ENCODE assay signal across 8 mouse cellular contexts in genomic region chr4:129376961-129377545, GRCm38 (mm10). TPM values are rescaled to one million over a fixed set of nuclear protein-coding genes. Genes with fewer than 3 reads are reported as not detected.
DNase-seq lines count a peak whose midpoint lies in the region; ATAC-seq lines count a peak whose summit lies in the region.

No protein-coding gene starts in this region.

- no peaks in the 10 kb centered on the region for H3K9me3 ChIP-seq in forebrain, embryonic 14.5 days (replicated peaks; ENCODE audit: control insufficient read depth, low read length)
- H3K9me3 ChIP-seq in hindbrain, embryonic 10.5 days = no peaks in the 10 kb centered on the region

- H3K4me3 ChIP-seq in forebrain, embryonic 14.5 days (ENCODE audit: low read depth, low read length) = peak overlapping the region; percentile 78
- H3K4me3 ChIP-seq in hindbrain, embryonic 10.5 days = peak overlapping the region; percentile 72

- peak overlapping the region; percentile 89 for H3K9ac ChIP-seq in forebrain, embryonic 14.5 days (ENCODE audit: low read length)

- no peaks in the 10 kb centered on the region for H3K27me3 ChIP-seq in forebrain, embryonic 14.5 days (replicated peaks; ENCODE audit: control insufficient read depth, insufficient read depth, low read length)
- peaks cover 56% of the 10 kb centered on the region for H3K27me3 ChIP-seq in hindbrain, embryonic 10.5 days (ENCODE audit: insufficient read depth, poor library complexity, severe bottlenecking)

- 0 out of 2 replicates have a peak, but pooled peaks cover 2% of the 10 kb centered on the region for H3K4me1 ChIP-seq in forebrain, embryonic 14.5 days (ENCODE audit: control insufficient read depth, insufficient read depth, low read length)
- peaks cover 16% of the 10 kb centered on the region for H3K4me1 ChIP-seq in hindbrain, embryonic 10.5 days (replicated peaks)

- peak overlapping the region; percentile 68 for H3K4me2 ChIP-seq in forebrain, embryonic 14.5 days (ENCODE audit: low read length)

- H3K36me3 ChIP-seq in forebrain, embryonic 14.5 days (ENCODE audit: control insufficient read depth, insufficient read depth, low read length) = no peaks in the 10 kb centered on the region
- no peaks in the 10 kb centered on the region for H3K36me3 ChIP-seq in hindbrain, embryonic 10.5 days

- peak; percentile 80 for ATAC-seq in forebrain, embryonic 14.5 days

- peak overlapping the region; percentile 92 for H3K27ac ChIP-seq in forebrain, embryonic 14.5 days (ENCODE audit: low read depth, low read length)
- peak overlapping the region; percentile 91 for H3K27ac ChIP-seq in hindbrain, embryonic 10.5 days

- DNase-seq in MEL-GATA-1-ER (ENCODE audit: extremely low read depth, low read depth) (peak; percentile 26), adipocyte (ENCODE audit: low spot score) (no peak)
- peak; percentile 46 for DNase-seq in cerebellum, adult 11 months
- peak; percentile 64 for DNase-seq in forebrain, embryonic 14.5 days (ENCODE audit: low spot score)
- DNase-seq in hindbrain, embryonic 10.5 days (ENCODE audit: low spot score) = peak; percentile 61
- peak; percentile 30 to 43 for DNase-seq in layer of hippocampus, postnatal 14 days (ENCODE audit: low spot score in 2 of 2)
- DNase-seq in lung, postnatal 14 days = peak; percentile 52
- peak; percentile 25 to 40 for DNase-seq in right cerebral cortex, adult 2 months (ENCODE audit: low spot score in 2 of 2)

- WGBS in forebrain, embryonic 14.5 days = under 1% methylated on average over 57 of the region's 68 CpGs
- under 1% methylated on average over 68 of the region's 68 CpGs for WGBS in hindbrain, embryonic 10.5 days

RNA-seq across cellular contexts. Expression of gene Zbtb8a, which starts 0.9 kb away (rescaled TPM):
- polyA plus RNA-seq in forebrain, embryonic 14.5 days (2014; fragmentation: Nextera tagmentation; extraction: Ambion mirVana) = 5.8 and 6.6 TPM in 2 replicates
- polyA plus RNA-seq in hindbrain, embryonic 10.5 days (2016; fragmentation: Nextera tagmentation; extraction: Ambion mirVana) = 7.7 and 11.8 TPM in 2 replicates
- 1 to 10 TPM; 6.1 to 6.3 TPM for total RNA-seq in layer of hippocampus, postnatal 14 days (2021)

RNA-seq across cellular contexts. Expression of gene Zbtb8os, which starts 41.6 kb away (rescaled TPM):
- polyA plus RNA-seq in forebrain, embryonic 14.5 days (2014; fragmentation: Nextera tagmentation; extraction: Ambion mirVana) = 27.7 and 37.1 TPM in 2 replicates
- polyA plus RNA-seq in hindbrain, embryonic 10.5 days (2016; fragmentation: Nextera tagmentation; extraction: Ambion mirVana) = 45.4 and 54.7 TPM in 2 replicates
- total RNA-seq in layer of hippocampus, postnatal 14 days (2021) = 10 to 100 TPM; 23.7 to 26.3 TPM

RNA-seq across cellular contexts. Expression of gene Rbbp4, which starts 41.9 kb away (rescaled TPM):
- 428 and 447 TPM in 2 replicates for polyA plus RNA-seq in forebrain, embryonic 14.5 days (2014; fragmentation: Nextera tagmentation; extraction: Ambion mirVana)
- polyA plus RNA-seq in hindbrain, embryonic 10.5 days (2016; fragmentation: Nextera tagmentation; extraction: Ambion mirVana) = 470 and 520 TPM in 2 replicates
- total RNA-seq in layer of hippocampus, postnatal 14 days (2021) = 100 to 1,000 TPM; 130 to 131 TPM
